Mouse (Mus musculus) intestine, embryonic 16.5 days (tissue): Measurements from ENCODE around the gene Sertad1. TPM values are rescaled to one million over a fixed set of nuclear protein-coding genes. Genes with fewer than 3 reads are reported as not detected.

Source experiments
- polyA plus RNA-seq: library from polyadenylated mRNA; unstranded; fragments of >200 nt; fragmentation: Nextera tagmentation; extraction: Ambion mirVana; gene quantifications from 2 replicates; pipeline ENCODE4 v1.2.1, GENCODE M21; 2015

Sertad1 gene
- polyA plus RNA-seq, 1 experiment from 2014 or later: 43.4 TPM

Other genes starting within 250 kb of the Sertad1 start
- 9.1 and 10.8 TPM in 2 replicates for gene Numbl, start 228.5 kb upstream of the Sertad1 start, polyA plus RNA-seq
- gene Ltbp4, start 149.2 kb upstream of the Sertad1 start, polyA plus RNA-seq: 70.2 and 79.2 TPM in 2 replicates
- 35.6 and 37.8 TPM in 2 replicates for gene Shkbp1, start 130.9 kb upstream of the Sertad1 start, polyA plus RNA-seq
- gene Gm20479, start 129.5 kb upstream of the Sertad1 start, polyA plus RNA-seq: 1.6 TPM in 1 of 2 replicates, not detected in the other
- gene Sptbn4, start 39.2 kb upstream of the Sertad1 start, polyA plus RNA-seq: 0.36 and 0.44 TPM in 2 replicates
- 75.6 and 89.7 TPM in 2 replicates for gene Blvrb, start 38.9 kb upstream of the Sertad1 start, polyA plus RNA-seq
- gene Sertad3, start 13.1 kb upstream of the Sertad1 start, polyA plus RNA-seq: 27.4 and 28.6 TPM in 2 replicates
- 2.2 and 2.6 TPM in 2 replicates for gene Prx, start 12.4 kb downstream of the Sertad1 start, polyA plus RNA-seq
- 0.26 and 0.49 TPM in 2 replicates for gene Hipk4, start 36.4 kb downstream of the Sertad1 start, polyA plus RNA-seq
- 65.6 and 73.0 TPM in 2 replicates for gene Pld3, start 66.3 kb downstream of the Sertad1 start, polyA plus RNA-seq
- gene 2310022A10Rik, start 66.3 kb downstream of the Sertad1 start, polyA plus RNA-seq: 21.5 and 21.8 TPM in 2 replicates
- 58.5 and 60.3 TPM in 2 replicates for gene Akt2, start 104.6 kb downstream of the Sertad1 start, polyA plus RNA-seq
- gene Ttc9b, start 167.0 kb downstream of the Sertad1 start, polyA plus RNA-seq: 1.5 and 1.8 TPM in 2 replicates
- 2.2 and 2.9 TPM in 2 replicates for gene Map3k10, start 187.7 kb downstream of the Sertad1 start, polyA plus RNA-seq
- gene Zfp607b, start 202.4 kb downstream of the Sertad1 start, polyA plus RNA-seq: 2.1 and 2.2 TPM in 2 replicates
- gene Zfp60, start 244.5 kb downstream of the Sertad1 start, polyA plus RNA-seq: 18.3 and 19.3 TPM in 2 replicates